Comparison of ENCODE assay signal across 11 mouse cellular contexts in the genomic region with DNA sequence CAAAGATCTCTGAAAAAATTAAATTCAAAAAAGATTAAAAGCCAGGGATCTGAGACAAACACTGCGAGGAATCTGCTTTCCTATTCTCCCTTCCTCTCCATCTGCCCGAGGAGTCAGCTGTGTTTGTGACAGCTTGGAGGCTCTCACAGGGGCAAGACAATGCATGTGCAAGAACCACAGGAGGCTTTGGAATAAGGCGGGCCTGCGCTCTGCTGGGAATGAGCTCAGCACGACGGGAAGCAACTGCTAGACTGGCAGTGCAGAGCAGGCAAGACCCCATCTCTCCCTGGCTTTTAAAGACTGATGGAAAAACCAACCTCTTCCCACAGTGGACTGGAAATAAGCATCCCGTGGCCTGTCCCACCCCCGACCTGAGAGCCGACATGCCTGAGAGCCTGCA.
A peak's percentile ranks its signal among the peaks of the same experiment; 100 is the strongest.
DNase-seq lines count a peak whose midpoint lies in the region; ATAC-seq and TF ChIP-seq lines count a peak whose summit lies in the region.
"Had no signal": no experiment of that assay in that cellular context is flagged by ENCODE, and none has a peak within 500 bp of the region (broad histone marks: within the 10 kb centered on the region; RNA-seq: fewer than 3 reads in every experiment).

No protein-coding gene starts in this region.

- ATAC-seq in embryonic facial prominence, embryonic 11.5 days (replicated peaks; ENCODE audit: insufficient number of reproducible peaks, low FRiP score, low TSS enrichment, low read depth): no peak
- 0 out of 2 replicates have a peak, but pooled peaks have one; percentile 56 for ATAC-seq in hindbrain, postnatal 0 days
- ATAC-seq in neural tube, embryonic 13.5 days (ENCODE audit: low read depth): peak; percentile 56; the same call in 1 of the 2 replicates

- H3K9me3 ChIP-seq in embryonic facial prominence, embryonic 11.5 days (replicated peaks; ENCODE audit: control insufficient read depth, low read length): no peaks in the 10 kb centered on the region
- H3K9me3 ChIP-seq in hindbrain, postnatal 0 days (ENCODE audit: low read length): no peaks in the 10 kb centered on the region
- no peaks in the 10 kb centered on the region for H3K9me3 ChIP-seq in neural tube, embryonic 13.5 days

- 24% methylated on average over 9 of the region's 9 CpGs for WGBS in embryonic facial prominence, embryonic 11.5 days
- WGBS in hindbrain, postnatal 0 days: 5% methylated on average over 9 of the region's 9 CpGs
- 9% methylated on average over 9 of the region's 9 CpGs for WGBS in neural tube, embryonic 13.5 days

- peak; percentile 21 for DNase-seq in layer of hippocampus, adult 11-12 months (ENCODE audit: low spot score)
- DNase-seq in layer of hippocampus, adult 9-10 months (ENCODE audit: low spot score): no peak
- DNase-seq in embryonic facial prominence, embryonic 11.5 days (ENCODE audit: low spot score): peak; percentile 20
- peak; percentile 55 for DNase-seq in hindbrain, postnatal 0 days (ENCODE audit: low spot score)
- DNase-seq in gastrocnemius, postnatal 36 days: no peak
- DNase-seq in frontal cortex, postnatal 10 days (ENCODE audit: low spot score in 2 of 2): no peak
- no peak for DNase-seq in adrenal gland, postnatal 25 days
- DNase-seq: heart, adult 18-20 months; liver had no signal

- no peak overlapping the region for H3K27ac ChIP-seq in embryonic facial prominence, embryonic 11.5 days (replicated peaks; ENCODE audit: low read depth, low read length)
- peak overlapping the region; percentile 68; the same call in 1 of the 2 replicates for H3K27ac ChIP-seq in hindbrain, postnatal 0 days
- peak overlapping the region; percentile 69 for H3K27ac ChIP-seq in neural tube, embryonic 13.5 days (replicated peaks)

- H3K4me2 ChIP-seq in embryonic facial prominence, embryonic 11.5 days (ENCODE audit: low read depth, low read length): no peak overlapping the region
- no peak overlapping the region for H3K4me2 ChIP-seq in hindbrain, postnatal 0 days (ENCODE audit: low read depth, low read length)
- H3K4me2 ChIP-seq in neural tube, embryonic 13.5 days: no peak overlapping the region

- H3K4me1 ChIP-seq in embryonic facial prominence, embryonic 11.5 days (ENCODE audit: control insufficient read depth, insufficient read depth, low read length): no peaks in the 10 kb centered on the region
- peaks cover 9% of the 10 kb centered on the region; the same call in 1 of the 2 replicates for H3K4me1 ChIP-seq in hindbrain, postnatal 0 days (ENCODE audit: insufficient read depth, low read length)
- H3K4me1 ChIP-seq in neural tube, embryonic 13.5 days (replicated peaks): peaks cover 17% of the 10 kb centered on the region

- H3K4me3 ChIP-seq in embryonic facial prominence, embryonic 11.5 days (ENCODE audit: low read depth, low read length): no peak overlapping the region
- H3K4me3 ChIP-seq in hindbrain, postnatal 0 days (ENCODE audit: low read length): no peak overlapping the region
- no peak overlapping the region for H3K4me3 ChIP-seq in neural tube, embryonic 13.5 days
- H3K4me3 ChIP-seq: myocyte had no signal

- TF ChIP-seq CTCF in hindbrain, postnatal 0 days (IDR thresholded peaks at IDR 0.05; ENCODE audit: low read depth): no peak

- no peaks in the 10 kb centered on the region for H3K27me3 ChIP-seq in embryonic facial prominence, embryonic 11.5 days (ENCODE audit: control insufficient read depth, insufficient read depth, low read length)
- H3K27me3 ChIP-seq in hindbrain, postnatal 0 days (ENCODE audit: insufficient read depth, low read length): no peaks in the 10 kb centered on the region
- H3K27me3 ChIP-seq in neural tube, embryonic 13.5 days: no peaks in the 10 kb centered on the region

- H3K9ac ChIP-seq in embryonic facial prominence, embryonic 11.5 days (replicated peaks; ENCODE audit: low read length): no peak overlapping the region
- no peak overlapping the region for H3K9ac ChIP-seq in hindbrain, postnatal 0 days (replicated peaks; ENCODE audit: low read length)
- H3K9ac ChIP-seq in neural tube, embryonic 13.5 days: no peak overlapping the region

- H3K36me3 ChIP-seq in embryonic facial prominence, embryonic 11.5 days (replicated peaks; ENCODE audit: control insufficient read depth, insufficient read depth, low read depth, low read length): no peaks in the 10 kb centered on the region
- H3K36me3 ChIP-seq in hindbrain, postnatal 0 days (ENCODE audit: insufficient read depth, low read length): peaks cover 7% of the 10 kb centered on the region; the same call in 1 of the 2 replicates
- peaks cover 31% of the 10 kb centered on the region for H3K36me3 ChIP-seq in neural tube, embryonic 13.5 days

- intact Hi-C loops in gastrocnemius, postnatal 36 days (cut with DNase I): no loop called here

Comparison
In these comparisons a context has a peak if more than half of its experiments do, and no peak if none do; other contexts are left out.
1. DNase-seq: peak in layer of hippocampus, adult 11-12 months (single experiment), embryonic facial prominence, embryonic 11.5 days (single experiment) and hindbrain, postnatal 0 days (single experiment); none in layer of hippocampus, adult 9-10 months (single experiment), gastrocnemius, postnatal 36 days (0 of 2), frontal cortex, postnatal 10 days (0 of 2) and adrenal gland, postnatal 25 days (single experiment).